Mouse (Mus musculus) liver, adult 2 months (tissue): ENCODE results near the gene Slc27a3. TPM values are rescaled to one million over a fixed set of nuclear protein-coding genes. Genes with fewer than 3 reads are reported as not detected.

Source experiments
- DNase-seq: peaks from one replicate; pipeline ENCODE4 v3.0.0-alpha.2; 2011; ENCODE audit warnings: low read depth, low spot score; ENCODE audit errors: extremely low read depth
- H3K27ac ChIP-seq: fragments of 200-500 bp; replicated peaks from 2 replicates; pipeline ENCODE4 v1.5.1; 2012; ENCODE audit warnings: low read depth, mild to moderate bottlenecking, control low read depth, inconsistent platforms, low read length; ENCODE audit not compliant: insufficient read depth
- H3K27me3 ChIP-seq: fragments of 200-500 bp; 2 replicates; pipeline ENCODE4 v1.6.1; 2012; ENCODE audit warnings: mild to moderate bottlenecking, moderate library complexity, low read length, inconsistent platforms; ENCODE audit not compliant: control insufficient read depth, insufficient read depth
- H3K36me3 ChIP-seq: fragments of 200-500 bp; 2 replicates; pipeline ENCODE4 v1.6.1; 2012; ENCODE audit warnings: low read length, inconsistent platforms; ENCODE audit not compliant: control insufficient read depth, insufficient read depth
- H3K4me1 ChIP-seq: fragments of 200-500 bp; 2 replicates; pipeline ENCODE4 v1.6.1; 2011; ENCODE audit warnings: low read length; ENCODE audit not compliant: control insufficient read depth, insufficient read depth
- H3K4me3 ChIP-seq: fragments of 200-500 bp; 2 replicates; pipeline ENCODE4 v1.5.1; 2011; ENCODE audit warnings: low read depth, mild to moderate bottlenecking, control low read depth, low read length, moderate library complexity; ENCODE audit not compliant: insufficient read depth
- H3K79me2 ChIP-seq: fragments of 200-500 bp; 2 replicates; pipeline ENCODE4 v1.6.1; 2012; ENCODE audit warnings: inconsistent platforms, mild to moderate bottlenecking, low read length, moderate library complexity; ENCODE audit not compliant: control insufficient read depth, insufficient read depth
- H3K9ac ChIP-seq: fragments of 200-500 bp; 2 replicates; pipeline ENCODE4 v1.6.1; 2012; ENCODE audit warnings: low read depth, mild to moderate bottlenecking, control low read depth, inconsistent platforms, low read length
- CTCF ChIP-seq: fragments of 200-500 bp; IDR thresholded peaks from 2 replicates; pipeline ENCODE4 v1.5.1; 2011; ENCODE audit warnings: low read depth, low read length, control low read depth
- POLR2A ChIP-seq: fragments of 200-500 bp; IDR thresholded peaks from 2 replicates; pipeline ENCODE4 v1.6.1; 2011; ENCODE audit warnings: low read length, control low read depth; ENCODE audit not compliant: insufficient read depth; ENCODE audit errors: extremely low read depth
- WGBS: fragments of 180-500 bp; shearing (Covaris S2); methylation state at CpG from one replicate; pipeline ENCODE4 v1.1.7; 2018; 5-methylcytosine and 5-hydroxymethylcytosine counted together
- polyA plus RNA-seq: library from polyadenylated mRNA; depleted of rRNA; stranded (reverse); fragments of >200 nt; gene quantifications from 2 replicates; pipeline ENCODE4 v1.2.3, GENCODE M21; 2012; rRNA removed
- total RNA-seq: library from RNA; depleted of rRNA; stranded (reverse); fragments of >200 nt; gene quantifications from 2 replicates; pipeline ENCODE4 v1.2.3, GENCODE M21; 2014; rRNA removed

The Slc27a3 gene
- total RNA-seq (0.37 and 1.1 TPM in 2 replicates), polyA plus RNA-seq (1.00 and 2.3 TPM in 2 replicates)

DNA sequence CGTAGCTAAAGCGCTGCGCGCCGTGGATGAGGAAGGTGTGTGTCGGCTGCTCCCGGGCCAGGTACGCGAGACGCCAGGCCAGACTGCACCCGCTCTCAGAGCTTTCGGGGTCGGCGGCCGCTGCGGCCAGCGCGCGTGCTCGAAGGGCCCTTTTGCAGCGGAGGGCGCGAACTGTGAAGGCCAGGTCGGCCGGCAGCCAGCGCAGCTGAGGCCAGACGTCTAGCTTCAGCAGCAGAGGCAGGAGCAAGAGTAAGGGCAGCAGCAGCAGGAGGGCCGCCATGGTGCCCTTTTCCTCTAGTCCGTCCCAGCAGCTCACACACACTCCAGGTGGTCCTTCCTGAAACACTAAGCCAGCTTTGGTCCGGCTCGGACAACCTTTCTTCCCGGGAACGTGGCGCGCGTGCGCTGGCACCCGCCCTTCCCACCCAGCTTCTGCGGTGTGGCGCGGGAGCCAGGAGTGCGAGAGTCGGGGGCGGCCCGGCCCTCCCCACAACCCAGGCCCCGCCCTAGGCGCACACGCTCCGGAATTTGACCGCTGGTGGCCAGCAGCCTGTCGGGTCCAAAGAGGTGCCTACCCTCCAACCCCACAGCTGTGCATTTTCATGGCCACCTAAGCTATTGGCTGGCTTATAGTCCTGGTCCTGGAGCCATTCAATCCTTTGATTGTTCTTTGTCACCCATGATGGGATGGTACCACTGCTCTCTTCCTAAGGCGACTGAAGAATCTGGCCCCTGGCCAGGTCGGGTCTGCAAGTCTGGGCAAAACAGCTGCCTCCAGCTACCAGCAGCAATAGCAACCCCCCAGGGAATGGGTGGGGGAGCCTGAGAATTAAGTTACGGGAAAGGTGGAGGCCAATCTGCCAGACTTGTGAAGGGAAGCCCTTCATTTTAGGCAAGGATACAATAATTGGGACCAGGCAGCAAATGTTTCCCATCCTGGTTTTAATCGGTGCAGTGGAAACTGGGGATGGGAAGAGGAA lies at the start of gene Slc27a3:
Slc27a3 (minus strand) TSS at position 428 of the 980 bp plus-strand sequence.
- H3K27me3 ChIP-seq = no peaks in the 10 kb centered on the region; the same call in 1 of the 2 replicates
- H3K27ac ChIP-seq = no peak within 1 kb of the TSS
- TF ChIP-seq CTCF = no peak
- no peak for TF ChIP-seq POLR2A
- H3K9ac ChIP-seq = peak within 1 kb of the TSS; percentile 49
- no peak for DNase-seq
- H3K4me3 ChIP-seq = peak within 1 kb of the TSS; percentile 55
- peaks cover 2% of the 10 kb centered on the region; the same call in 1 of the 2 replicates for H3K4me1 ChIP-seq
- peaks cover 8% of the 10 kb centered on the region; the same call in 1 of the 2 replicates for H3K36me3 ChIP-seq
- H3K79me2 ChIP-seq = no peaks in the 10 kb centered on the region
- WGBS = 17% methylated on average over 55 of the region's 55 CpGs

- Histone ChIP-seq H3K4me3 (no peak overlapping the region), H3K27ac (no peak overlapping the region), H3K9ac (no peak overlapping the region), H3K79me2 (peaks cover 4% of the 10 kb centered on the region; the same call in 1 of the 2 replicates), H3K4me1 (peaks cover 2% of the 10 kb centered on the region; the same call in 1 of the 2 replicates), H3K27me3 (no peaks in the 10 kb centered on the region), H3K36me3 (no peaks in the 10 kb centered on the region)
- WGBS = 69% methylated on average over 4 of the region's 4 CpGs
- no peak for DNase-seq
- TF ChIP-seq CTCF (no peak), POLR2A (no peak)
Observed at GRCm38 (mm10) chr3:90437131-90437530, 47.4 kb upstream of the Slc27a3 start.

DNA sequence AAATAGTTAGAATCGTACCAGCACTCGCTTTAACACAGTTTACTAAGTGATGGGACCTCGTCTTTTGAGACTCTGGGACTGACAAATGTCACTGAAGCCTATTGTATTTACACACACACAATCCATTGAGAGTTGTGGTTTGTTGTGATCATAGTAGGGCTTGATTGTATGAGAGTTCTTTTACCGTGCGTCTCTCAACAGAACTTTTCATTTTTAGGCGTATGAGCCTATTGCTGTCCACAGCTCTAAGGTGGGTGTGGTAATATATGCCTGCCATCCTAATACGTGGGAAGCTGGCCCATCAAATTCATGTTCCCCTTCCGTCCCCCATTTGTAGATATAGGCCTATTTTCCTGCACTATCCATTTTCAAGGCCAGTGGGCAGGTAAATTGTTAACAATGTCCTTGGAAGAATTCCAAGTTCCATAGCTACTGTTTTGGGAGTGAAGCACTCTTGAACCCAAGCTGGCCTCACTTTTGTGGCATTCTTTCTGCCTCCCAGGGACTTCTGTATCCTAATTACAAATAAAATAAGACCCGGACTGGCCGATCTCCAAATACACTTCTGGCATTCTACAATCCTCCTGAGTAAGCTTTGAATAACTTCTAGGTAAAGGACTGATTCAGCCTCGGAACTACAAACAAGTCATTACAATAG lies 44.5 kb upstream of the Slc27a3 start:
- H3K27ac ChIP-seq = no peak overlapping the region
- WGBS = 50% methylated on average over 11 of the region's 11 CpGs
- no peak overlapping the region for H3K9ac ChIP-seq
- H3K79me2 ChIP-seq = peaks cover 4% of the 10 kb centered on the region; the same call in 1 of the 2 replicates
- H3K4me1 ChIP-seq = peaks cover 2% of the 10 kb centered on the region; the same call in 1 of the 2 replicates
- H3K4me3 ChIP-seq = peak overlapping the region; percentile 45; the same call in 1 of the 2 replicates
- H3K27me3 ChIP-seq = no peaks in the 10 kb centered on the region
- H3K36me3 ChIP-seq = no peaks in the 10 kb centered on the region
- no peak for DNase-seq
- TF ChIP-seq CTCF = no peak
- no peak for TF ChIP-seq POLR2A

DNA sequence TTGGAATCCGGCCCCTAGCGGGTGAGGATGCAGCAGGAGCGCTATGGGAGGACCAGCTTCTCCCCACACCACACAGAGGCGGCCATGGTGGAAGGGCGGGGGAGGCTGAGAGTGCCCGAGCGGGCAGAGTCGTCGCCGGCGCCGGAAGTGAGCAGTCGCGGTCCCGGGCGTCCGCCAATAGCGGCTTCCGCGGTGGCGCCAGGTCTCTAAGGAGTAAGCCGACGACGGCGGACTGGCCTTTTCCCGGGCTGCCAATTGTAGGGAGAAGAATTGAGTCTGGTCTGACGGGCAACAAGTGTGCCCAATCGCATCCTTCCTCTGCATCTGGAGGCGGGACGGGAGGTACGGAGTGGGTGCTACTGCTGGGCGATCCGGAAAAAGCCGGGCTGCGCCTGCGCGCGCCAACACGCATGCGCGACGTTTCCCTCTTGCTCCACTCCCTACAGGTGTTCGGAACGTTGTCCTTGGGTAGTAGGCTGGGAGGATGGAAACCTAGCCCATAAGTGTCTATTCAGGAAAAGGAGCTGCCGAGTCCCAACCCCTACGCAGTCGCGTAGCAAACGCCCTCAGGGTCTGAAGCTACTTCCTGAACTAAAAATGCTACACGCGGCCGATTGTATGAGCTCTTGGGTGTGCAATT lies 43.8 kb upstream of the Slc27a3 start, which contains the start of gene Ints3:
Ints3 (minus strand) TSS at position 242 of the 640 bp plus-strand sequence.
- Histone ChIP-seq H3K4me1 (peaks cover 2% of the 10 kb centered on the region; the same call in 1 of the 2 replicates), H3K36me3 (no peaks in the 10 kb centered on the region), H3K9ac (peak within 1 kb of the TSS; percentile 78), H3K79me2 (peaks cover 4% of the 10 kb centered on the region; the same call in 1 of the 2 replicates), H3K27ac (peak within 1 kb of the TSS; percentile 84), H3K27me3 (no peaks in the 10 kb centered on the region), H3K4me3 (peak within 1 kb of the TSS; percentile 76)
- under 1% methylated on average over 52 of the region's 52 CpGs for WGBS
- TF ChIP-seq POLR2A (peak; percentile 82), CTCF (no peak)
- DNase-seq = peak; percentile 99

GRCm38 (mm10) chr3:90432811-90433219 lies 43.1 kb upstream of the Slc27a3 start:
- TF ChIP-seq CTCF = no peak
- Histone ChIP-seq H3K36me3 (no peaks in the 10 kb centered on the region), H3K27me3 (no peaks in the 10 kb centered on the region), H3K79me2 (peaks cover 4% of the 10 kb centered on the region; the same call in 1 of the 2 replicates), H3K4me1 (peaks cover 2% of the 10 kb centered on the region; the same call in 1 of the 2 replicates), H3K4me3 (peak overlapping the region; percentile 76), H3K9ac (peak overlapping the region; percentile 78), H3K27ac (peak overlapping the region; percentile 84)
- peak; percentile 16 for DNase-seq
- WGBS = 2% methylated on average over 11 of the region's 12 CpGs
